Mouse (Mus musculus): ENCODE results near the gene Mapkap1. TPM values are rescaled to one million over a fixed set of nuclear protein-coding genes. Genes with fewer than 3 reads are reported as not detected.
"Not testable (repeated sequence)": the region's sequence is repeated elsewhere in the genome, so short reads cannot be mapped to it uniquely, and the experiment has no call there.

Gene Mapkap1
- polyA plus RNA-seq, 1 experiment from 2014 or later: 91.1 TPM

DNA sequence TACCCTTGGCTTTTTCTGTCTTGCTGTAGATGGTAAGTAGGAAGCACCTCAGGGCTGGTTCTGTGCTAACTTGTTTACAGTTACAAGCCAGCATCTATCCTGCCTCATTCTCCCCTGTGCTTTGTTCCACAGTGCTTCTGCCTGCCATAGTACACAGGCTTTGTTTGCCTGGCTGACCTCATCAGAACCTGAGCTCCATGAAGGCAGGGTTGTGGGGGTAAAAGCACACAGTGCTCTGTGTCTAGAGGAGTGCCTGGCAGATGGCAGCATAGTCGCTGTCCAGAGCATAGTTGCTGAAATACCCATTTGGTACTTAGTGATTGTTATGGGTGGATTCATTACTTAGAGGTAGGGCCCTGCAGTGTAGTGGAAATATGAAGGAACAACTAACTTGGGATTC lies 13.7 kb downstream of the Mapkap1 start:
- Histone ChIP-seq H3K9ac (replicated peaks; ENCODE audit: low read depth, low read length) (no peak overlapping the region), H3K27ac (ENCODE audit: low read length) (no peak overlapping the region), H3K27me3 (ENCODE audit: control insufficient read depth, insufficient read depth, low read length) (no peaks in the 10 kb centered on the region), H3K4me2 (replicated peaks; ENCODE audit: low read depth, low read length) (no peak overlapping the region), H3K4me1 (ENCODE audit: control insufficient read depth, insufficient read depth, low read length) (no peaks in the 10 kb centered on the region), H3K4me3 (ENCODE audit: low read depth, low read length) (no peak overlapping the region), H3K9me3 (ENCODE audit: control insufficient read depth, low read depth, low read length) (no peaks in the 10 kb centered on the region), H3K36me3 (ENCODE audit: control insufficient read depth, insufficient read depth, low read length) (no peaks in the 10 kb centered on the region)
- 59% methylated on average over 1 of the region's 1 CpGs for WGBS
- ATAC-seq (ENCODE audit: insufficient number of reproducible peaks, insufficient read depth, low FRiP score, low read depth): no peak

DNA sequence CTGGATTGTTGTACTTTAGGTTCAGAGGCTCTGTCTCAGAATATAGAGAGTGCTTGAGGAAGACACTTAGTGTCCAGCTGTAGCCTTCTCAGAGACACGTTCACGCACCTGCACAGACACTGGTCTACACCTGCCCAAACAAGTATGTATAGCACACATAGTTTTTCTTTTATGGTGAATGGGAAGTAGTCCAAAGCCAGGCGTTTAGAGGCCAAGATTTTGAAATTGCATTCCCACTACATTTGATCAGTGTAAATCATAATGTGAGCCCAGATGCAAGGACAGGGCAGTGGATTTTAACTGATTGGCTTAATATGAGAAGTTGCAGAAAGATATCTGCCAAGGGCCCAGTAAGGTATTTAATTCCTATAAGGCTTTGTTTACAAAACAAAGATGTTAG lies 17.6 kb downstream of the Mapkap1 start:
- Histone ChIP-seq H3K27ac (ENCODE audit: low read length) (no peak overlapping the region), H3K4me3 (ENCODE audit: low read depth, low read length) (no peak overlapping the region), H3K9me3 (ENCODE audit: control insufficient read depth, low read depth, low read length) (no peaks in the 10 kb centered on the region), H3K27me3 (ENCODE audit: control insufficient read depth, insufficient read depth, low read length) (no peaks in the 10 kb centered on the region), H3K9ac (replicated peaks; ENCODE audit: low read depth, low read length) (no peak overlapping the region), H3K4me2 (replicated peaks; ENCODE audit: low read depth, low read length) (no peak overlapping the region), H3K36me3 (ENCODE audit: control insufficient read depth, insufficient read depth, low read length) (no peaks in the 10 kb centered on the region), H3K4me1 (ENCODE audit: control insufficient read depth, insufficient read depth, low read length) (no peaks in the 10 kb centered on the region)
- 79% methylated on average over 3 of the region's 3 CpGs for WGBS
- ATAC-seq (ENCODE audit: insufficient number of reproducible peaks, insufficient read depth, low FRiP score, low read depth): no peak

DNA sequence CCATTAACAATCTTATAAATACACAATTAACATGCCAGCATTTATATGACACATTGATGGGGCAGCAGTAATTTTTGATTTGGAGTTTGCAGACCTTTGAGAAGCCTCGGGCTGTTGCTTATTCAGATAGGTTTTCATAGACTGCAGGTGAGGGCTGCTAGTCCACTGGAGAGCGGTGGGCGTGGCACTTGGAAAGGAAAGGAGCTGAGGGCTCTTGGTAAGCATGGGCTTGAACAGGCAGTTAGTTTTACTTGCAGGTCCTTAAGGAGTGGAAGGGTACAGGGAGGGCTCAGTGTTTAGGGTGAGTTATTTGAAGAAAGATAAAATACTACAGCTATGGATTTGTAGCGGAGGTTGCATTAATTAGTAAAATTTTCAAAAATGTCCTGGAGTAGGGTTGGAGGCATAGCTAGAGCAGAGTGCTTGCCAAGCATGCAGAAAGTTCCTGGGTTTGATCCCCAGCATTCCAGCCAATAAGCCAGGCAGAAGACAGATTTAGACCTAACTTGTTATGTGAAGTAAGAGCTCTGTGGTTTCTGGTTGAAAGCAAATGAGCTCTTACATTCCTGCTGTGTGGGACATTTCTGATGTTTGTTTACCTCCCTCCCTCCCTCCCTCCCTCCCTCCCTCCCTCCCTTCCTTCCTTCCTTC lies 19.1 kb downstream of the Mapkap1 start:
- Histone ChIP-seq H3K27ac (ENCODE audit: low read length) (no peak overlapping the region), H3K36me3 (ENCODE audit: control insufficient read depth, insufficient read depth, low read length) (no peaks in the 10 kb centered on the region), H3K4me3 (ENCODE audit: low read depth, low read length) (no peak overlapping the region), H3K9me3 (ENCODE audit: control insufficient read depth, low read depth, low read length) (no peaks in the 10 kb centered on the region), H3K4me1 (ENCODE audit: control insufficient read depth, insufficient read depth, low read length) (no peaks in the 10 kb centered on the region), H3K27me3 (ENCODE audit: control insufficient read depth, insufficient read depth, low read length) (no peaks in the 10 kb centered on the region), H3K4me2 (replicated peaks; ENCODE audit: low read depth, low read length) (no peak overlapping the region), H3K9ac (replicated peaks; ENCODE audit: low read depth, low read length) (no peak overlapping the region)
- 76% methylated on average over 4 of the region's 4 CpGs for WGBS
- no peak for ATAC-seq (ENCODE audit: insufficient number of reproducible peaks, insufficient read depth, low FRiP score, low read depth)

DNA sequence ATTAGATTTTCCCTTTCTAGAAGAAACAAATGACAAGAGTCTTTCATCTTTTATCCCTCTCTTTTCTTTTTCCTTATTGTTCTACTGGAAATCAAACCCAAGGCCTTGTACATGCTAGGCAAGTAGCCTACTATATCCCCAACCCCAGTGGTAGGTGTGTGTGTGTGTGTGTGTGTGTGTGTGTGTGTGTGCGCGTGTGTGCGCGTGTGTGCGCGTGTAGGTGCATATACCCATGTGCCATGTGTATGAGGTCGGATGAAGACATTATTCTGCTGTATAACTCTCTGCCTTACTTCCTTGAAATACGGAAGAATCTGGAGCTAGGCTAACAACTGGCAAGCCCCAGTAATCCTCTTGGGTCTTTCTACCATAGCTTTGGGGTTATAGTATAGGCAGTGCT lies 24.1 kb downstream of the Mapkap1 start:
- Histone ChIP-seq H3K4me2 (replicated peaks; ENCODE audit: low read depth, low read length) (no peak overlapping the region), H3K4me3 (ENCODE audit: low read depth, low read length) (no peak overlapping the region), H3K36me3 (ENCODE audit: control insufficient read depth, insufficient read depth, low read length) (0 out of 2 replicates have a peak, but pooled peaks cover 6% of the 10 kb centered on the region), H3K4me1 (ENCODE audit: control insufficient read depth, insufficient read depth, low read length) (no peaks in the 10 kb centered on the region), H3K9ac (replicated peaks; ENCODE audit: low read depth, low read length) (no peak overlapping the region), H3K27me3 (ENCODE audit: control insufficient read depth, insufficient read depth, low read length) (no peaks in the 10 kb centered on the region), H3K9me3 (ENCODE audit: control insufficient read depth, low read depth, low read length) (no peaks in the 10 kb centered on the region), H3K27ac (ENCODE audit: low read length) (no peak overlapping the region)
- no peak for ATAC-seq (ENCODE audit: insufficient number of reproducible peaks, insufficient read depth, low FRiP score, low read depth)
- WGBS: 96% methylated on average over 8 of the region's 8 CpGs

DNA sequence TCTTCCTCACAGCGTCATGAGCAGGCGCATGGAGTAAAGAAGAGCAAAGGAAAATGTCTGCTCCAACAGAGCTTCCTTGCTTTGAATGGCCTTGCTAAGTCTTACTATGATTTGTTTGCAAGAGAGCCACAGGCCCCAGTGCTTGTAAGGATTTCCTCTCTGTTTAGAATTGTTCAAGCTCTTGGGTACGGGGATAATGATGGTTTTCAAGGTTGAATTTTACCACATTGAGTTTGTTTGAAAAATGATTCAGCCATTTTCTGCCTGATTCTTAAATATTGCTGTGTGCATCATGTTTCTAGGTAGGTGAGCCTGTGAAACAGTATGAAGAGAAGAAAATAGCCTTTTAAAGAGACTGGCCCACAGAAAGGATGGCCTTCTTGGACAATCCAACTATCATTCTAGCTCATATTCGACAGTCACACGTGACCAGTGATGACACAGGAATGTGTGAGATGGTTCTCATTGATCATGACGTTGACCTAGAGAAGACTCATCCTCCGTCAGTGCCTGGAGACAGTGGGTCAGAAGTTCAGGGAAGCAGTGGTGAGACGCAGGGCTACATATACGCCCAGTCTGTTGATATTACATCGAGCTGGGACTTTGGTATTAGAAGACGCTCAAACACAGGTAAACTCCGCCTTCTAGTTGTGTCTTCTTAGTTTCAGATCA lies 25.3 kb downstream of the Mapkap1 start:
- WGBS: 89% methylated on average over 12 of the region's 12 CpGs
- no peaks in the 10 kb centered on the region for H3K9me3 ChIP-seq (ENCODE audit: control insufficient read depth, low read depth, low read length)
- H3K27ac ChIP-seq (ENCODE audit: low read length): no peak overlapping the region
- no peaks in the 10 kb centered on the region for H3K27me3 ChIP-seq (ENCODE audit: control insufficient read depth, insufficient read depth, low read length)
- no peaks in the 10 kb centered on the region for H3K4me1 ChIP-seq (ENCODE audit: control insufficient read depth, insufficient read depth, low read length)
- no peak overlapping the region for H3K9ac ChIP-seq (replicated peaks; ENCODE audit: low read depth, low read length)
- H3K4me3 ChIP-seq (ENCODE audit: low read depth, low read length): no peak overlapping the region
- no peak for ATAC-seq (ENCODE audit: insufficient number of reproducible peaks, insufficient read depth, low FRiP score, low read depth)
- no peak overlapping the region for H3K4me2 ChIP-seq (replicated peaks; ENCODE audit: low read depth, low read length)
- 0 out of 2 replicates have a peak, but pooled peaks cover 6% of the 10 kb centered on the region for H3K36me3 ChIP-seq (ENCODE audit: control insufficient read depth, insufficient read depth, low read length)

DNA sequence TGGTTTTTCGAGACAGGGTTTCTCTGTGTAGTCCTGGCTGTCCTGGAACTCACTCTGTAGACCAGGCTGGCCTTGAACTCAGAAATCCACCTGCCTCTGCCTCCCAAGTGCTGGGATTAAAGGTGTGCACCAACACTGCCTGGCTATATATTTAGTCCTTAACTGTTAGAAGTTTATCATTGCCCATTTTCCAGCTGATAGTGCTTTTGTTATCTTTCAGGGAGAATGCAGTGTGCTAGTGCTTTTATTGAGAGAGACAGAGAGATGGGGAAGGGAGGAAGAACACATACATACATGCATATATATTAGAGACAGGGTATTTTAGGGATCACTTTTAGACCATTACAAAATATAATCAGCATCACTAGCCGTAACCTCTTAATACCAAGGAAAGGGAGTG lies 26.3 kb downstream of the Mapkap1 start:
- not testable (repeated sequence) for H3K36me3 ChIP-seq (ENCODE audit: control insufficient read depth, insufficient read depth, low read length); H3K4me2 ChIP-seq (replicated peaks; ENCODE audit: low read depth, low read length); H3K4me1 ChIP-seq (ENCODE audit: control insufficient read depth, insufficient read depth, low read length); H3K9me3 ChIP-seq (ENCODE audit: control insufficient read depth, low read depth, low read length); H3K4me3 ChIP-seq (ENCODE audit: low read depth, low read length); H3K27me3 ChIP-seq (ENCODE audit: control insufficient read depth, insufficient read depth, low read length); H3K27ac ChIP-seq (ENCODE audit: low read length); ATAC-seq (ENCODE audit: insufficient number of reproducible peaks, insufficient read depth, low FRiP score, low read depth); H3K9ac ChIP-seq (replicated peaks; ENCODE audit: low read depth, low read length)
- WGBS: 94% methylated on average over 1 of the region's 2 CpGs

DNA sequence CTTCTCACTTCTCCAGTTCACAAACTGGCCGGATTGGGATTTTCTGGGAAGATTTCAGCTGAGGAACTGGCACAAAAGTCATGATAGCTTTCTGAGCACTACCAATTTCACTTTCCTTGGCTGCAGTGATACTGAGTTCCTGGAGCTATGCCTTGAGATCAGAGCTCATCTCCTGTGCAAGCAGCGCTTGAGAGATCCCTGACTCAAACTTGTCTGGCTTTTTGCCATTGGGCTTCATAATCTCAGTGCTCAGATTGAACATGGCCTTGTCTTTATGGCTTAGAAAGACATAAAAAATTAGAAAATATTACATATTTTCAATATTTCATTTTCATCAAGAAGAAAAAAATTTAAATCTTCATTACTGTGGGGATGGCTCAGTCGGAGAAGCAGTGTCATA lies 29.8 kb downstream of the Mapkap1 start:
- no peak overlapping the region for H3K4me2 ChIP-seq (replicated peaks; ENCODE audit: low read depth, low read length)
- H3K36me3 ChIP-seq (ENCODE audit: control insufficient read depth, insufficient read depth, low read length): 0 out of 2 replicates have a peak, but pooled peaks cover 6% of the 10 kb centered on the region
- ATAC-seq (ENCODE audit: insufficient number of reproducible peaks, insufficient read depth, low FRiP score, low read depth): no peak
- H3K27ac ChIP-seq (ENCODE audit: low read length): no peak overlapping the region
- WGBS: 92% methylated on average over 3 of the region's 3 CpGs
- H3K4me1 ChIP-seq (ENCODE audit: control insufficient read depth, insufficient read depth, low read length): no peaks in the 10 kb centered on the region
- no peaks in the 10 kb centered on the region for H3K27me3 ChIP-seq (ENCODE audit: control insufficient read depth, insufficient read depth, low read length)
- H3K4me3 ChIP-seq (ENCODE audit: low read depth, low read length): no peak overlapping the region
- no peaks in the 10 kb centered on the region for H3K9me3 ChIP-seq (ENCODE audit: control insufficient read depth, low read depth, low read length)
- H3K9ac ChIP-seq (replicated peaks; ENCODE audit: low read depth, low read length): no peak overlapping the region

DNA sequence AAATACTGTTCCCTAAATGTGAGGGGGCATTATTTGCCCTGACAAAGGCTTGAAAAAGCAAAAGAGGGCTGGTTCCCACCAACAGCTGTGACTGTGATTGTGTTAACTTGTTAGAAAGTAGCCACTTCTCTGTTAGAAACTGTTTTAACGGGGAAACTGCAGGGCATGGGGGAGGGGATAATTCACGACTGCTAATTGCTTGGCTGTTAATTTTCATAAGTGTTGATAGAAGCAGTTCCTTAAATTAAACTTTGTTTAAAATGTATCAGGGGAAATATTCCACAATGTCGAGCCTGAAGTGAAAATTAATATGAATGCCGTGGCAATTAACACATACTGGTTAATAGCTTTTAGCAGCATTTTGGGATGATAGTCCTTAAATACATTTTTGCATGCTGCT lies 42.2 kb downstream of the Mapkap1 start:
- Histone ChIP-seq H3K4me2 (replicated peaks; ENCODE audit: low read depth, low read length) (no peak overlapping the region), H3K9ac (replicated peaks; ENCODE audit: low read depth, low read length) (no peak overlapping the region), H3K4me3 (ENCODE audit: low read depth, low read length) (no peak overlapping the region), H3K4me1 (ENCODE audit: control insufficient read depth, insufficient read depth, low read length) (0 out of 2 replicates have a peak, but pooled peaks cover 7% of the 10 kb centered on the region), H3K9me3 (ENCODE audit: control insufficient read depth, low read depth, low read length) (no peaks in the 10 kb centered on the region), H3K27me3 (ENCODE audit: control insufficient read depth, insufficient read depth, low read length) (no peaks in the 10 kb centered on the region), H3K27ac (ENCODE audit: low read length) (no peak overlapping the region), H3K36me3 (ENCODE audit: control insufficient read depth, insufficient read depth, low read length) (no peaks in the 10 kb centered on the region)
- WGBS: 59% methylated on average over 4 of the region's 4 CpGs
- no peak for ATAC-seq (ENCODE audit: insufficient number of reproducible peaks, insufficient read depth, low FRiP score, low read depth)

DNA sequence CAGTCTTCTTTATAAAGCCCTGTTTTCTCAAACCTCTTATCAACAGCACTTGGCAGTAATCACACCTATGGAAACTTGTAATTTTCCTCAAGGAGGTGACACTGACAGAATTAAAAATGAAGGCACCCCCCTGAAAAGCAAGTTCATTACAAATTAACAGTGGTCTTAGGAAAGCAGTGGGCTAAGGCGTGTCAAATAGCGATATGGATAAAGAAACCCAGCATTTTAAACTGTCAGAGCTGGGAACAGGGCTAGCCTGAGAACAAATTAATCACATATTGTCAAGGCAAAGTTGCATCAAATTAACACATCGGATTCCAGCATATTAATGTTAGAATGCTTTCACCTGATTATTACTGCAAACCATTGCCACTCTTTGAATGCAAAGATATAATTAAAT lies 55.9 kb downstream of the Mapkap1 start:
- no peak overlapping the region for H3K9ac ChIP-seq (replicated peaks; ENCODE audit: low read depth, low read length)
- 80% methylated on average over 3 of the region's 3 CpGs for WGBS
- no peaks in the 10 kb centered on the region for H3K9me3 ChIP-seq (ENCODE audit: control insufficient read depth, low read depth, low read length)

More for the DNA sequence above, 55.9 kb downstream of the Mapkap1 start:
- no peak overlapping the region for H3K27ac ChIP-seq (ENCODE audit: low read length)
- H3K4me3 ChIP-seq (ENCODE audit: low read depth, low read length): no peak overlapping the region
- no peaks in the 10 kb centered on the region for H3K36me3 ChIP-seq (ENCODE audit: control insufficient read depth, insufficient read depth, low read length)
- H3K4me1 ChIP-seq (ENCODE audit: control insufficient read depth, insufficient read depth, low read length): no peaks in the 10 kb centered on the region
- H3K4me2 ChIP-seq (replicated peaks; ENCODE audit: low read depth, low read length): no peak overlapping the region
- no peak for ATAC-seq (ENCODE audit: insufficient number of reproducible peaks, insufficient read depth, low FRiP score, low read depth)
- H3K27me3 ChIP-seq (ENCODE audit: control insufficient read depth, insufficient read depth, low read length): no peaks in the 10 kb centered on the region
